Mouse (Mus musculus) forebrain, embryonic 11.5 days (tissue): Measurements from ENCODE around the gene Asb3. TPM values are rescaled to one million over a fixed set of nuclear protein-coding genes. Genes with fewer than 3 reads are reported as not detected.
"Not testable (repeated sequence)": the region's sequence is repeated elsewhere in the genome, so short reads cannot be mapped to it uniquely, and the experiment has no call there.

Experiments
- ATAC-seq: fragments of 200-750 bp; cut with Nextera tagmentation; replicated peaks from 2 replicates; pipeline ENCODE4 v1.8.0; 2017; ENCODE audit warnings: moderate TSS enrichment; ENCODE audit not compliant: low FRiP score
- DNase-seq: peaks from one replicate; pipeline ENCODE4 v3.0.0-alpha.2; 2017; ENCODE audit warnings: low spot score
- H3K27ac ChIP-seq: fragments of 300-500 bp; sonication (generic); 2 replicates; pipeline ENCODE4 v1.5.1; 2014; ENCODE audit warnings: low read depth, low read length
- H3K27me3 ChIP-seq: fragments of 300-500 bp; sonication (generic); 2 replicates; pipeline ENCODE4 v1.6.1; 2014; ENCODE audit warnings: mild to moderate bottlenecking, low read length, mixed read lengths; ENCODE audit not compliant: control insufficient read depth, insufficient read depth
- H3K36me3 ChIP-seq: fragments of 300-500 bp; sonication (generic); 2 replicates; pipeline ENCODE4 v1.6.1; 2014; ENCODE audit warnings: mild to moderate bottlenecking, low read length, moderate library complexity, mixed read lengths; ENCODE audit not compliant: control insufficient read depth, insufficient read depth
- H3K4me1 ChIP-seq: fragments of 300-500 bp; sonication (generic); replicated peaks from 2 replicates; pipeline ENCODE4 v1.6.1; 2014; ENCODE audit warnings: low read length, mixed read lengths; ENCODE audit not compliant: control insufficient read depth, insufficient read depth
- H3K4me2 ChIP-seq: fragments of 300-500 bp; sonication (generic); 2 replicates; pipeline ENCODE4 v1.6.1; 2014; ENCODE audit warnings: low read depth, mild to moderate bottlenecking, low read length, moderate library complexity, mixed read lengths; ENCODE audit not compliant: severe bottlenecking
- H3K4me3 ChIP-seq: fragments of 300-500 bp; sonication (generic); 2 replicates; pipeline ENCODE4 v1.5.1; 2014; ENCODE audit warnings: low read depth, low read length
- H3K9ac ChIP-seq: fragments of 300-500 bp; sonication (generic); 2 replicates; pipeline ENCODE4 v1.6.1; 2014; ENCODE audit warnings: low read length
- H3K9me3 ChIP-seq: fragments of 300-500 bp; sonication (generic); 2 replicates; pipeline ENCODE4 v1.6.1; 2016; ENCODE audit warnings: low read length, mixed read lengths; ENCODE audit not compliant: control insufficient read depth
- WGBS: fragments of 180-500 bp; shearing (Covaris S2); extraction: QIAGEN DNeasy Blood & Tissue Kit; methylation state at CpG from one replicate; pipeline ENCODE4 v1.1.7; 2014; 5-methylcytosine and 5-hydroxymethylcytosine counted together
- polyA plus RNA-seq: library from polyadenylated mRNA; unstranded; fragments of >200 nt; fragmentation: Nextera tagmentation; extraction: Ambion mirVana; gene quantifications from 2 replicates; pipeline ENCODE4 v1.2.1, GENCODE M21; 2014

Asb3 gene
- polyA plus RNA-seq, 1 experiment from 2014 or later, result 31.3 TPM

DNA sequence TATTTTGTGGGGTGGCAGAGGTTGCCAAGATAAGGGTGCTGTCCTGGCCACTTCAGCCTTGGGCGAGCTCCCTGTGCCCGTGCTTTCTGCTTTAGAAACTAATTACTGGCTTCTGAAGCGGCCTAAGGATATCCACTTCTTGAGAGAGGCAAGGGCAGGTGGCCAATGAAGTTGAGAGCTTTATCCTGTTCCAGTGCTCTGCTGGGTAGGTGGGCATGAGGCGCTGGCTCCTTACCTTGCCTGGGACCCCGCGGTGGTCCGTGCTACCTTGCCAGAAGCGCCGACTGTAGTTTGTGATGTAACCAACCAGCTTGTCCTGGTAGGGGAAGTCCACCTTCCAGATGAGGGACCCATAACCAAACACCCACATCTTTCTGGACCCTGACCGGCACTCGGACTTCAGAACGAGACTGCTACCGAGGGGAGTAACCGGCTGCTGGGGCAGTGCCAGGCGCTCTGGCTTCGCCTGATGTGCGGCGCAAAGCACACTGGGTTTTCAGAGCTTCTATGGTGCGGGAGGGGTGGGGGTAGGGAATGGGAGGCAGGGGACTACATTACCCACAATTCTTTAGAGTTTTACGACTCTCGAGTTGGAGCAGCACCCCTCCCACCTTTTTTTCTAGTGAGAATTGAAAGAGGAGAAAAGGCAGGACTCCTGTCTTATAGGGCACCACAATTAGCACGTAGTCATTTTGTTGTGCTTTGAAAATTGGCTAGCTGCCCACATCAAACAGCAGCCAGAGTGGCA lies 100.8 kb downstream of the Asb3 start, which contains the start of gene Chac2:
Gene Chac2, minus strand, starts transcription at position 474 of the 748 bp plus-strand sequence.
- ATAC-seq, result peak; percentile 98
- Histone ChIP-seq H3K4me2 (peak within 1 kb of the TSS; percentile 75), H3K4me1 (0 out of 2 replicates have a peak, but pooled peaks cover 4% of the 10 kb centered on the region), H3K36me3 (no peaks in the 10 kb centered on the region), H3K9me3 (no peaks in the 10 kb centered on the region), H3K9ac (peak within 1 kb of the TSS; percentile 73), H3K4me3 (peak within 1 kb of the TSS; percentile 57), H3K27ac (no peak within 1 kb of the TSS), H3K27me3 (no peaks in the 10 kb centered on the region)
- 1% methylated on average over 22 of the region's 22 CpGs for WGBS
- peak; percentile 91 for DNase-seq

DNA sequence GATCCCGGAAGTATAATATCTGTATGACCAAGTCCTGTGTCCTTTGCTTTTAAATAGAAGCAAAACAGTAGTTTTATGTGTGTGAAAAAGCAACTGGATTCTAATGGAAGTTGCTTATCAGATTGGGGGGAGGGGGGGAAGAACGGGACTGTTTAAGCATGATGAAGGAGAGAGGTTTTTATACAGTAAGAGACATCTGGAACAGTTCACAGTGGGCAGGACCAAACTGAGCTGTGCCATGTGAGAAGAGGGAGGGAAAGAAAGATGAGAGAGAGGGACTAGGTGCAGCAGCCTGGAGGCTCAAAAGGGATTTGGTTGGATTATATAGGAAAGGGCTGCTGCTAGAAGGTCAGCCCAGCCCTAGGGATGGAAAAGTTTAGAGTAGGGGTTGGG lies 101.4 kb downstream of the Asb3 start:
- Histone ChIP-seq H3K9me3 (no peaks in the 10 kb centered on the region), H3K4me3 (peak overlapping the region; percentile 57), H3K9ac (peak overlapping the region; percentile 73), H3K4me1 (0 out of 2 replicates have a peak, but pooled peaks cover 4% of the 10 kb centered on the region), H3K4me2 (peak overlapping the region; percentile 75), H3K36me3 (no peaks in the 10 kb centered on the region), H3K27me3 (no peaks in the 10 kb centered on the region), H3K27ac (no peak overlapping the region)
- peak; percentile 72 for ATAC-seq
- DNase-seq, result peak; percentile 47
- 7% methylated on average over 2 of the region's 2 CpGs for WGBS

DNA sequence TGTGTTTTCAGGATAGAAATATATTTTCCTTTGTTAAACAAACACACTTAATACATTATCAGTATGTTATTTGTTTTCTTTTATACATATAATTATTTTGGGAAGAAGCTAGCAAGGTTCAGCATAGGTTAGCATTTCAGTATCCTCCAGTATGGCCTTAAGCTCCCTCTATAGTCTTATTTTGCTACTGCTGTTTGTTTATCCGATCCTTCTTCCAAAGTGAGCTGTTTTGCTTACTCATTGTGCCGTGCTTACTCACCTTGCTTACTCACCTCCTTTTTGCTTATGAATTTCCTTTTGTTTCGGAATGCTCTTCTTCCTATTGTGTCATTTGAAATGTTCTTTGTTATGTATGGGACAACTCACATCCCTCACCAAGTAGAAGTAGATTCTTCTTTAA lies 111.5 kb downstream of the Asb3 start:
- Histone ChIP-seq H3K9ac (no peak overlapping the region), H3K27ac (no peak overlapping the region), H3K36me3 (no peaks in the 10 kb centered on the region), H3K4me1 (no peaks in the 10 kb centered on the region), H3K27me3 (no peaks in the 10 kb centered on the region), H3K4me2 (no peak overlapping the region), H3K4me3 (no peak overlapping the region), H3K9me3 (no peaks in the 10 kb centered on the region)
- 85% methylated on average over 3 of the region's 3 CpGs for WGBS
- DNase-seq (no peak), ATAC-seq (no peak)

DNA sequence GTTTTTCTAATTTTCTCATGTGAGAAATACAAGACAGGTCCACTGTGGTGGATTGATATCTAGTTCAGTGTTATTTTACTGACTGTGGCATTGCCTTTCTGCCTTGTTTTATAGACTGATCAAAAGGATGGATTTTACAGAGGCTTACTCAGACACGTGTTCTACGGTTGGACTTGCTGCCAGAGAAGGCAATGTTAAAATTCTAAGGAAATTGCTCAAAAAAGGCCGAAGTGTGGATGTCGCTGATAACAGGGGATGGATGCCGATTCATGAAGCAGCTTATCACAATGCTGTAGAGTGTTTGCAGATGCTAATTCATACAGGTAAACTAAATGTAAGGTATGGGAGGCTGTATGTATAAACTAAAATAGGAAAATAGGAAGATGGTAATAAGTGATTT lies 113.0 kb downstream of the Asb3 start:
- Histone ChIP-seq H3K9me3 (no peaks in the 10 kb centered on the region), H3K27ac (no peak overlapping the region), H3K36me3 (no peaks in the 10 kb centered on the region), H3K27me3 (no peaks in the 10 kb centered on the region), H3K4me1 (no peaks in the 10 kb centered on the region), H3K9ac (no peak overlapping the region), H3K4me2 (no peak overlapping the region), H3K4me3 (no peak overlapping the region)
- DNase-seq, result no peak
- WGBS, result 94% methylated on average over 5 of the region's 5 CpGs
- no peak for ATAC-seq

DNA sequence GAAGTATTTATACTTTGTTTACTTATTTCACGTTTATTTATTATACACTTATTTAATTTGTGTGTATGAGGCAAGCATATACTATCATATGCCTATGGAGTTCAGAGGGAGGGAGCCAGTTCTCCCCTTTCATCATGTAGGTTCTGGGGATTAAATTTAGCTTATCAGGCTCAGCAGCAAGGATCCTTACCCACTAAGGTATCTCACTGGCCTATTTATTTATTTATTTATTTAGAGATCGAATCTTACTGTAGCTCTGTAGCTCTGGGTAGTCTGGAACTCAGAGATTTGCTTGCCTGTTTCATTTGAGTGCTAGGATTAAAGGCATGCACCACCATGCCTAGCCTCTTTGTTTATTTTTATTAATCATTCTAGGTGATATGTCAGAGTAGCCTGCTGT lies 113.5 kb downstream of the Asb3 start:
- WGBS, result 88% methylated on average over 2 of the region's 2 CpGs
- ATAC-seq, result no peak
- H3K4me3 ChIP-seq, result no peak overlapping the region
- H3K9ac ChIP-seq, result no peak overlapping the region
- H3K4me1 ChIP-seq, result no peaks in the 10 kb centered on the region
- H3K27ac ChIP-seq, result no peak overlapping the region
- no peak overlapping the region for H3K4me2 ChIP-seq
- H3K9me3 ChIP-seq, result no peaks in the 10 kb centered on the region
- DNase-seq, result no peak
- no peaks in the 10 kb centered on the region for H3K36me3 ChIP-seq
- H3K27me3 ChIP-seq, result no peaks in the 10 kb centered on the region

DNA sequence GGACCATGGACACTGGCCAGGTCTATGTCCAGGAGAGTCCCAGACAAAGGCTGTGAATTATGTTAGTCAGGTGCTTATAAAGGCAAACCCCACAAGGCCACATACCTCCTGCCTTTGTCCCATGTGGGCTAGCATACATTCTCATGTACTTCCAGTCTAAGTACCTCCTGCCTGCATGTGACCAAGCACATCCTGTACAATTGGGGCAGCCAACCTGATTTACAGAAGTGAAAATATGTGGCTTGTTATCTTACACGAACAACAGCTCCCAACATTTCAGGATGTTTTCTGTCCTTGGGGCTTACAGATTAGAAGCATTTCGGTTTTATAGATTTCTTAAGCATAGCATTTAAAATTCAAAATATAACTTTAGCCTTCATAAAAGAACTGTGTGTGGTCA lies 114.8 kb downstream of the Asb3 start:
- DNase-seq, result no peak
- H3K4me1 ChIP-seq, result no peaks in the 10 kb centered on the region
- no peak overlapping the region for H3K27ac ChIP-seq
- no peak for ATAC-seq
- no peaks in the 10 kb centered on the region for H3K36me3 ChIP-seq
- WGBS, result 88% methylated on average over 2 of the region's 2 CpGs
- no peak overlapping the region for H3K9ac ChIP-seq
- H3K9me3 ChIP-seq, result no peaks in the 10 kb centered on the region
- H3K27me3 ChIP-seq, result no peaks in the 10 kb centered on the region
- no peak overlapping the region for H3K4me3 ChIP-seq
- no peak overlapping the region for H3K4me2 ChIP-seq

DNA sequence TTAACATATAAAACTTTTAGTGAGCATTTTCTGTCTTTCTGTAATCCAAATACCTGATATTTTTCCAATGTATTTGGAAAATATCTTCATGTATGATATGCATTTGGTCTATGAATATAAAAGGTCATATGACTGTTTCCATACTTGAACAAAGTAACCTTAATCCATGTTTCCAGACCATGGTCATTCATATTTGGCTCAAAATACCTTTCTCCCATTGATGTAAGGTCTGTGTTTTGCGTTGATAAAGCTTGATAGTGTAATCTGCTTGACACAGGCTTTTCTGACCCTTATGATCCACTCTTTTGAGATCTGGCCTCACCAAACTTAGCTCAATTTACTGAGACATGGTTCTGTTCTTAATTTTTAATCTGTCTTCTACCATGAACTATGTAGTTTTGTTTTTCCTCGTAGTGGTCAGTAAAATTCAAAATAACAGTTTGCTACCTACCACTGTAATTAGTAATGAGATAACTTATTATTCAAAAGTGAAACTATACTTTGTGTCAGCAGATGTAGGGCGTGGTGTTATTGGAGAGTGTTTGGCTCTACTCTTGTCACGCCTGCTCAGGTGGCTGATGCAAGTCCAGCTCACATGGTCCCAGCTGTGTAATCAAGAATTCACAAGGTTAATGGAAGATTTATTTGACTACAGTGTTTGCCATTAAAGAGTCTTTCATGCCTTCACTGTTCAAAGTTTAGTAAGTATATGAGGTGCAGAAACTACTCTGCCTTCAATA lies 116.1 kb downstream of the Asb3 start:
- DNase-seq (no peak), ATAC-seq (no peak)
- H3K9me3 ChIP-seq, result no peaks in the 10 kb centered on the region
- H3K4me1 ChIP-seq, result no peaks in the 10 kb centered on the region
- no peak overlapping the region for H3K4me3 ChIP-seq
- 88% methylated on average over 4 of the region's 4 CpGs for WGBS
- no peak overlapping the region for H3K9ac ChIP-seq
- no peak overlapping the region for H3K4me2 ChIP-seq
- H3K36me3 ChIP-seq, result no peaks in the 10 kb centered on the region
- H3K27me3 ChIP-seq, result no peaks in the 10 kb centered on the region
- H3K27ac ChIP-seq, result no peak overlapping the region

DNA sequence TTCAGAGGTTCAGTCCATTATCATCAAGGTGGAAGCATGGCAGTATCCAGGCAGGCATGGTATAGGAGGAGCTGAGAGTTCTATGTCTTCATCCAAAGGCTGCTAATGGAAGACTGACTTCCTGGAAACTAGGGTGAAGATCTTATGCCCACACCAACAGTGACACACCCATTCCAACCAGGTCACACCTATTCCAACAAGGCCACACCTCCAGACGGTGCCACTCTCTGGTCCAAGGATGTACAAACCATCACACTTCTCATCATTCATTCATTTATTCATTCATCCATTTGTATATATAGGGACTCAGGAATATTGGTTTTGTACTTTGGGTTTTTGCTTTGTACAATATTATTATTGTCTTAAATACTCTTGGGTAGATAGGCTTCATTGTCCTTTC lies 124.5 kb downstream of the Asb3 start:
- not testable (repeated sequence) for H3K4me3 ChIP-seq, H3K4me1 ChIP-seq, ATAC-seq, DNase-seq, H3K27ac ChIP-seq, H3K9ac ChIP-seq, H3K36me3 ChIP-seq, H3K27me3 ChIP-seq, H3K9me3 ChIP-seq, H3K4me2 ChIP-seq
- WGBS, result 88% methylated on average over 1 of the region's 1 CpGs
